Mouse (Mus musculus): ENCODE measurements at regions not wholly inside any gene's neighbourhood (a gene's known extent, or its start where the extent isn't known, plus 50 kb on each side); places are given as distances from the start of the nearest gene placed in this dataset.

- H3K4me3 ChIP-seq (replicated peaks in 1 of 3; ENCODE audit: low read depth in 2 of 3, low read length in 2 of 3, poor library complexity in 1 of 3): no peak overlapping the region
- no peaks in the 10 kb centered on the region for H3K9me3 ChIP-seq (replicated peaks; ENCODE audit: low read length)
- no peak overlapping the region for H3K4me2 ChIP-seq (ENCODE audit: insufficient read depth, low read depth, poor library complexity, severe bottlenecking)
- H3K4me1 ChIP-seq (ENCODE audit: control insufficient read depth in 1 of 2, insufficient read depth in 2 of 2): peaks cover 0 to 6% of the 10 kb centered on the region in 2 experiments; a peak in 2 of 4 replicates
- in situ Hi-C loops (cut with MboI; ENCODE audit: low pct_ligation_motif_present, low pct_unique_long_range_greater_than_20kb, low sequenced_read_pairs): no loop called here
- dilution Hi-C loops (cut with MboI; ENCODE audit: extremely low pct_ligation_motif_present, extremely low pct_unique_long_range_greater_than_20kb, low sequenced_read_pairs): no loop called here
- H3K27me3 ChIP-seq (replicated peaks): no peaks in the 10 kb centered on the region
- H3K36me3 ChIP-seq (replicated peaks in 1 of 2; ENCODE audit: control insufficient read depth in 1 of 2, insufficient read depth in 1 of 2, low read length in 1 of 2): no peaks in the 10 kb centered on the region
- TF ChIP-seq CTCF (conservative IDR thresholded peaks at IDR 0.05 in 1 of 2, IDR thresholded peaks at IDR 0.05 in 1 of 2; ENCODE audit: low read depth in 2 of 2, low read length in 2 of 2) (no peak), UBTF (IDR thresholded peaks at IDR 0.05; ENCODE audit: low read depth, low read length) (no peak), CHD1 (IDR thresholded peaks at IDR 0.05; ENCODE audit: low read depth, low read length) (no peak), JUN (IDR thresholded peaks at IDR 0.05; ENCODE audit: insufficient read depth, low read depth, low read length) (no peak), TBP (conservative IDR thresholded peaks at IDR 0.05; ENCODE audit: low read depth, low read length) (no peak), MXI1 (IDR thresholded peaks at IDR 0.05; ENCODE audit: low read depth, low read length) (no peak), ZNF384 (IDR thresholded peaks at IDR 0.05; ENCODE audit: low read depth, low read length) (no peak), USF1 (IDR thresholded peaks at IDR 0.05; ENCODE audit: low read depth, low read length) (no peak), ZMIZ1 (IDR thresholded peaks at IDR 0.05; ENCODE audit: low read depth, low read length) (no peak), POLR2AphosphoS2 (IDR thresholded peaks at IDR 0.05; ENCODE audit: low read depth, low read length) (no peak), GABPA (IDR thresholded peaks at IDR 0.05; ENCODE audit: insufficient replicate concordance, low read depth, low read length) (no peak), POLR2A (IDR thresholded peaks at IDR 0.05; ENCODE audit: low read depth, low read length) (no peak), ETS1 (conservative IDR thresholded peaks at IDR 0.05; ENCODE audit: low read depth, low read length) (no peak), SIN3A (IDR thresholded peaks at IDR 0.05; ENCODE audit: low read length) (no peak), HCFC1 (IDR thresholded peaks at IDR 0.05; ENCODE audit: low read depth, low read length) (no peak), SMC3 (IDR thresholded peaks at IDR 0.05; ENCODE audit: low read depth, low read length) (no peak), MYC (IDR thresholded peaks at IDR 0.05; ENCODE audit: low read depth, low read length) (no peak), ZC3H11A (IDR thresholded peaks at IDR 0.05; ENCODE audit: low read depth, low read length) (no peak), RCOR1 (conservative IDR thresholded peaks at IDR 0.05; ENCODE audit: low read depth, low read length) (no peak), MAX (IDR thresholded peaks at IDR 0.05; ENCODE audit: low read length) (no peak)
- no peak overlapping the region for H3K27ac ChIP-seq (ENCODE audit: insufficient read depth, low read depth)
- H3K9ac ChIP-seq (ENCODE audit: insufficient read depth, low read depth): no peak overlapping the region
- no peak for DNase-seq (ENCODE audit: extremely low read depth)
- no peaks in the 10 kb centered on the region for H3K79me2 ChIP-seq (replicated peaks; ENCODE audit: control insufficient read depth, extremely low read depth, insufficient read depth, poor library complexity, severe bottlenecking)
These were observed 174.5 kb upstream of the Cox10 start for GRCm38 (mm10) chr11:64253517-64254385.

GRCm38 (mm10) chr11:64236873-64237272 is 157.6 kb upstream of the Cox10 start:
- dilution Hi-C loops (cut with MboI; ENCODE audit: extremely low pct_ligation_motif_present, extremely low pct_unique_long_range_greater_than_20kb, low sequenced_read_pairs) (no loop called here), in situ Hi-C loops (cut with MboI; ENCODE audit: low pct_ligation_motif_present, low pct_unique_long_range_greater_than_20kb, low sequenced_read_pairs) (no loop called here)
- TF ChIP-seq MAX (IDR thresholded peaks at IDR 0.05; ENCODE audit: low read length) (0 out of 2 replicates have a peak, but pooled peaks have one; percentile 42), ETS1 (conservative IDR thresholded peaks at IDR 0.05; ENCODE audit: low read depth, low read length) (0 out of 2 replicates have a peak, but pooled peaks have one; percentile 13), EP300 (IDR thresholded peaks at IDR 0.05; ENCODE audit: low read length) (peak; percentile 63), RCOR1 (conservative IDR thresholded peaks at IDR 0.05; ENCODE audit: low read depth, low read length) (0 out of 2 replicates have a peak, but pooled peaks have one; percentile 36), TBP (conservative IDR thresholded peaks at IDR 0.05; ENCODE audit: low read depth, low read length) (no peak), CTCF (conservative IDR thresholded peaks at IDR 0.05 in 1 of 2, IDR thresholded peaks at IDR 0.05 in 1 of 2; ENCODE audit: low read depth in 2 of 2, low read length in 2 of 2) (no peak)

More at GRCm38 (mm10) chr11:64236873-64237272, 157.6 kb upstream of the Cox10 start:
- H3K9me3 ChIP-seq (replicated peaks; ENCODE audit: low read length): no peaks in the 10 kb centered on the region
- H3K27me3 ChIP-seq (replicated peaks): no peaks in the 10 kb centered on the region
- H3K4me1 ChIP-seq (ENCODE audit: control insufficient read depth in 1 of 2, insufficient read depth in 2 of 2): peaks cover 9 to 19% of the 10 kb centered on the region in 2 experiments
- peak; percentile 43 for DNase-seq (ENCODE audit: extremely low read depth)
- H3K36me3 ChIP-seq (replicated peaks in 1 of 2; ENCODE audit: control insufficient read depth in 1 of 2, insufficient read depth in 1 of 2, low read length in 1 of 2): no peaks in the 10 kb centered on the region
- peak overlapping the region; percentile 17; the same call in 1 of the 2 replicates for H3K4me2 ChIP-seq (ENCODE audit: insufficient read depth, low read depth, poor library complexity, severe bottlenecking)
- H3K9ac ChIP-seq (ENCODE audit: insufficient read depth, low read depth): no peak overlapping the region
- H3K4me3 ChIP-seq (replicated peaks in 1 of 3; ENCODE audit: low read depth in 2 of 3, low read length in 2 of 3, poor library complexity in 1 of 3): no peak overlapping the region
- no peaks in the 10 kb centered on the region for H3K79me2 ChIP-seq (replicated peaks; ENCODE audit: control insufficient read depth, extremely low read depth, insufficient read depth, poor library complexity, severe bottlenecking)
- H3K27ac ChIP-seq (ENCODE audit: insufficient read depth, low read depth): no peak overlapping the region

Measured in CH12.LX (cell line).